Mouse (Mus musculus) embryonic facial prominence, embryonic 15.5 days (tissue): Measurements from ENCODE around the gene Cfap74. TPM values are rescaled to one million over a fixed set of nuclear protein-coding genes. Genes with fewer than 3 reads are reported as not detected.

Experiments
- ATAC-seq: fragments of 200-750 bp; cut with Nextera tagmentation; 2 replicates; pipeline ENCODE4 v1.8.0; 2017; ENCODE audit warnings: low read depth, moderate TSS enrichment; ENCODE audit not compliant: insufficient number of reproducible peaks, low FRiP score, low TSS enrichment
- H3K27ac ChIP-seq: fragments of 300-500 bp; sonication (generic); replicated peaks from 2 replicates; pipeline ENCODE4 v1.5.1; 2015; ENCODE audit warnings: mild to moderate bottlenecking, inconsistent platforms
- H3K27me3 ChIP-seq: fragments of 300-500 bp; sonication (generic); 2 replicates; pipeline ENCODE4 v1.6.1; 2015; ENCODE audit warnings: inconsistent platforms
- H3K36me3 ChIP-seq: fragments of 300-500 bp; sonication (generic); 2 replicates; pipeline ENCODE4 v1.6.1; 2015; ENCODE audit warnings: mild to moderate bottlenecking, inconsistent platforms
- H3K4me1 ChIP-seq: fragments of 300-500 bp; sonication (generic); 2 replicates; pipeline ENCODE4 v1.6.1; 2015; ENCODE audit warnings: inconsistent platforms
- H3K4me2 ChIP-seq: fragments of 300-500 bp; sonication (generic); replicated peaks from 2 replicates; pipeline ENCODE4 v1.6.1; 2015; ENCODE audit warnings: mild to moderate bottlenecking, inconsistent platforms
- H3K4me3 ChIP-seq: fragments of 300-500 bp; sonication (generic); replicated peaks from 2 replicates; pipeline ENCODE4 v1.5.1; 2015; ENCODE audit warnings: mild to moderate bottlenecking, inconsistent platforms
- H3K9ac ChIP-seq: fragments of 300-500 bp; sonication (generic); 2 replicates; pipeline ENCODE4 v1.6.1; 2015; ENCODE audit warnings: inconsistent platforms
- H3K9me3 ChIP-seq: fragments of 300-500 bp; sonication (generic); replicated peaks from 2 replicates; pipeline ENCODE4 v1.6.1; 2016; ENCODE audit warnings: inconsistent platforms
- WGBS: fragments of 180-500 bp; shearing (Covaris S2); methylation state at CpG from one replicate; pipeline ENCODE4 v1.1.7; 2015; 5-methylcytosine and 5-hydroxymethylcytosine counted together
- polyA plus RNA-seq: library from polyadenylated mRNA; unstranded; fragments of >200 nt; fragmentation: Nextera tagmentation; extraction: Ambion mirVana; gene quantifications from 2 replicates; pipeline ENCODE4 v1.2.1, GENCODE M21; 2015

Cfap74 gene
- polyA plus RNA-seq, 1 experiment from 2014 or later, result 4.9 TPM

DNA sequence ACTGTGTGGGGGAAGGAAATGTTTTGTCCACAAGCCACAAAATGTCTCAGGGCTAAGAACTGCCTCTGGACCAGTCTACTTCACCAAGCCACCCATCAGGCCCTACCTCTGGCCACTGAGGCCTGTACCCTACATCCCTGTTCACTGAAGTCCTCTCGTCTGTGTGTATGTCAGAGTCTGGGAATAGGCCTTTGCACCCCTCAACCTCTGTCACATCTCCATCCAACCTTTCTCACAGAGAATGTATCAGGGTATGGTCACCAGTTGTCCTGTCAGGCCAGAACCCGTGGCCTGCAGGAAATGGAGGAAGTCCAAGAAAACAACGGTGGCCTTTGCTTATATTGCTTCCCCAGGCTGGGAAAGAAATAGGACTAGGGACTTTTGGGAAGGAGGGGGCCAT is 76.5 kb downstream of the Cfap74 start:
- H3K36me3 ChIP-seq, result no peaks in the 10 kb centered on the region

DNA sequence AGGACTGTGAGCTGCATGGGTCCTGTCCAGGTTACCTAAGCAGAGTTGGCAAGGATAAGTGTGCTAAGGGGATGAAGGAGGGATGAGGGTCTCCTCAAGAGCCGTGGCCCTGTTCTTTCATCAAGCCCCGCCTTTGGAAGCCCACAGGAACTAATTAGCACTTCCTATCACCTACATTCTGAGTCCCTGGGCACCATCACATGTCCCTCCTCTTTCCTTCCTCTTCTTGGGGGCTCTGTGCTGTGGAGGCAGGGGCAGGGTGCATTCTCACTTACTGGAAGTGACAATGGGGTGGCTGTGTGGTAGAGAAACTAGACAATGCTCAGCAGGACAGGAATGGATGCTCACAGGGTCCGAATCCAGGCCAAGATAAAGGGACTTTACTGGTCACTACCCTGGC is 78.8 kb downstream of the Cfap74 start:
- no peak overlapping the region for H3K9ac ChIP-seq
- H3K36me3 ChIP-seq, result no peaks in the 10 kb centered on the region
- no peak for ATAC-seq
- peak overlapping the region; percentile 66; the same call in 1 of the 2 replicates for H3K27ac ChIP-seq
- no peak overlapping the region for H3K4me3 ChIP-seq
- H3K27me3 ChIP-seq, result no peaks in the 10 kb centered on the region
- H3K9me3 ChIP-seq, result no peaks in the 10 kb centered on the region
- H3K4me2 ChIP-seq, result no peak overlapping the region
- 30% methylated on average over 3 of the region's 3 CpGs for WGBS
- H3K4me1 ChIP-seq, result peaks cover 22% of the 10 kb centered on the region

More for the DNA sequence above, 76.5 kb downstream of the Cfap74 start:
- H3K9ac ChIP-seq, result no peak overlapping the region
- no peak overlapping the region for H3K4me2 ChIP-seq
- no peaks in the 10 kb centered on the region for H3K9me3 ChIP-seq
- H3K4me3 ChIP-seq, result no peak overlapping the region
- 67% methylated on average over 3 of the region's 3 CpGs for WGBS
- peaks cover 33% of the 10 kb centered on the region for H3K4me1 ChIP-seq
- H3K27me3 ChIP-seq, result no peaks in the 10 kb centered on the region
- ATAC-seq, result no peak
- no peak overlapping the region for H3K27ac ChIP-seq

DNA sequence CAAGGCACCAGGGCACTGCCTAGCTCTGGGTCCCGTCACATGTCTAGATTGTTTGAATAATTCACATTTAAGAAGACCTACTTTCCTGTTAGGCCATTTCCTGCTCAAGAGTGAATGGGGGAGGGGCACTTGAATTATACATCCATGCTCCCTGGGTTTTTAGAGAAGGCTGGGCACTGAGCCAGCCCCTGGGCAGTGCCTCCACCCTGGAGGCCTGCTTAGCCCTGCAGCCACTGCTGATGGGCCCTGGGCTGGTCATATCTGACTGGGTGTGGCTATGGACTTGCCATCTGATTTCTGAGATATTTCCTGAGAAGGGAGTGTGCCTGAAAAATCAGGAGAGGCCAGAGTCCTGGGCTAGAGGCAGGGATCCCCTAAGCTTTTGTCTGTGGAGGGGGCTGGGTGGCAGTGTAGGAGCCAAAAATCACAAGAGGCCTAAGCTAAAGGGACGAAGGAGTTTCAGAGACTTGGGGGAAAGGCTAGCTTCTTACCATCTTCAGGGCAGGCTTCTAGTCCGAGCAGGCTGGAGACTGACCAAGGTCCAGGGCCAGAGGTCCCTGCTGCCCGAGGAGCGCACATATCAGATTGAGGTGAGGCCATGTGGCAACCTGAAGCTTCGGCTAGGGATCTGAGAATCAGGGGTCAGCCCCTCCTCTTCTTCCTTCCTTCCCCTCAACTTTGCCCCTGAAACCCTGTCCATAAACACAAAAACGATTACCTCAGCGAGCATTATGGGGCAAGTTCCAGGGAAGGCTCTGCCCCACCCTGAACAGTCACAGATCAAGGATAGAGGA is 79.4 kb downstream of the Cfap74 start:
- no peak overlapping the region for H3K9ac ChIP-seq
- 65% methylated on average over 8 of the region's 8 CpGs for WGBS
- ATAC-seq, result 0 out of 2 replicates have a peak, but pooled peaks have one; percentile 21
- no peaks in the 10 kb centered on the region for H3K9me3 ChIP-seq
- no peaks in the 10 kb centered on the region for H3K36me3 ChIP-seq
- no peak overlapping the region for H3K4me3 ChIP-seq
- peaks cover 25% of the 10 kb centered on the region for H3K4me1 ChIP-seq
- no peaks in the 10 kb centered on the region for H3K27me3 ChIP-seq
- peak overlapping the region; percentile 66 for H3K27ac ChIP-seq
- no peak overlapping the region for H3K4me2 ChIP-seq

DNA sequence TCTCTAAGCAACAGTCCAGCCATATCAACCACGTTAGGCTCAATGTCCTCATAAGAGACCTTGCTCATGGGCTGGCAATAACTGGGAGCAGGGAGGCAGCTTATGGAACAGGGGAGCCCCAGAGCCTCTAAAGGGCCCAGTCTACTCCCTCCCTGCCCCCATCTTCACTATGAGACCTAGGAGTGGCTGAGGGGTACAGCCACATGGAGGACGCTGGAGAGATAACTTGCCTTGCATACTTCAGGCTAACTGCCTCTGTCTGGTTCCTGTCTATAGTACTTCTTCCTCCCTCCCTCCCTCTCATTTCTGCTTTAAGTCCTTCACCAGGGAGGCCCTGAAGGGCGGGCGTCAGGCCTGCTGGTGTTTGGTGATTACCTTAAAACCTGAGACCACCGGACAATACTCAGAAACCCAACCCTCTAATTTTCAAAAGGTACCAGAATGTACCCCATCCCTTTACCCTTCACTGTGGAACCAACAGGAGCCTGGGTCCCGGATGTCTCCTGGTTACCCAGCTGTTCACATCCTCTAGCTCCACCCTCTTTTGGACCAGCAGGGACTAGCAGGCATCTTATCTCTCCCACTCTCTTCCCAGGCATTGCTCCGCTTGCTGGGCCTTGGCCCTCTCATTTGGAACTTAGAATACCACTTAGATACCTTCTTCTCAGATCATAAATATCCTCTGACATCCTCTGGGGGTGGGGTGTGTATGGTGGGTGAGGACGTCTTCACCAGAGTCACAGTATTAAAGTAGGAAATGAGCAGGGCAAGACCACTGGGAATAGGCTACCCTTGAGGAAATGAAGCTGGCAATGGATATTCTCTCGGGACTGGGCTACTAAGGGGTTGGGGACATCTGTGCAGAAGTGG is 80.3 kb downstream of the Cfap74 start:
- WGBS, result 78% methylated on average over 9 of the region's 9 CpGs
- no peaks in the 10 kb centered on the region for H3K9me3 ChIP-seq
- no peak overlapping the region for H3K4me3 ChIP-seq
- ATAC-seq, result no peak
- no peak overlapping the region for H3K9ac ChIP-seq
- no peaks in the 10 kb centered on the region for H3K36me3 ChIP-seq
- H3K4me2 ChIP-seq, result no peak overlapping the region
- peaks cover 33% of the 10 kb centered on the region for H3K4me1 ChIP-seq
- H3K27ac ChIP-seq, result peak overlapping the region; percentile 66; the same call in 1 of the 2 replicates
- no peaks in the 10 kb centered on the region for H3K27me3 ChIP-seq

DNA sequence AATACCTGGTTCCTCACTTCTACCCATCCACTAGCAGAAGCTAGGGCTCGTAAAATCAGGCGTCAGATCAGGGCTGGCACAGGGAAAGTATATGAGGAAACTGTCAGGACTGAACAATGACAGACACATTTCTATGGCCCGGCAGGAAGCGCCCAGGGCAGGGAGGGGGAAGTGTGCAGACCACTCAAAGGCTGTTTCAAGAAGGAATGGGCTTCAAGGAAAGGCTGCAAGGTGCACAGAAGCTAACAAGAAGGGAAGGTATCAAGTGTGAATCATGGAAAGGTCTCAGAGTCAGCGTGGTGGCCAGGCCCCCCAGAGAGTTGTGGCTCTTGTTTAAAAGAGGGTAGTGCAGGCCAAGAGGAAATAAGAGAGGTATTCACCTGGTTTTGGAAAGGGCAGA is 81.5 kb downstream of the Cfap74 start:
- Histone ChIP-seq H3K9me3 (no peaks in the 10 kb centered on the region), H3K4me2 (peak overlapping the region; percentile 81), H3K36me3 (no peaks in the 10 kb centered on the region), H3K4me3 (peak overlapping the region; percentile 72), H3K4me1 (peaks cover 41% of the 10 kb centered on the region), H3K9ac (peak overlapping the region; percentile 91), H3K27me3 (no peaks in the 10 kb centered on the region), H3K27ac (peak overlapping the region; percentile 76)
- WGBS, result 23% methylated on average over 5 of the region's 5 CpGs
- no peak for ATAC-seq

DNA sequence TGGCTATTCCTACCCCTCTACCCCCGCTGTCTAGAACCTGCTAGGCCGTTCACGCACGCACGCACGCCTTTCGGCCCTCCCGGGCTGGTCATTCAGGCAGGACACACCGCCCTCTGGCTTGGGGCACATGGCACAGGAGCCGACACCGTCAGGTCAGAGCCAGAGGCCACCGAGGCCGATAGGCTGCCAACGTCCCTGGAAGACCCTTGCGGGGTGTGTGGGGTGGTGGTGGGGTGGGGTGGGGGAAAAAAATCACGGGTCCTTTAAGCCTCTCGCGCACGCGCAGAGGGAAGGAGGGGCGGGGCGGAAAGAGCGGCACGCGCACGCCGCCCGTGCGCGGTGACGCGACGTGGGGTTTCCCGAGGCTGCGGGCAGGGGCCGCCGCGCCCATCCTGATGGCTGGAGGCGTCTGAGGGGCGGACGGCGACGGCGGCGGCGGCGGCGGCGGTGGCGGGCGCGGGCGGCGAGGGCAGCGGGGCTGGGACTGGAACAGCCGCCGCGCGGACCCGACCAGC is 82.1 kb downstream of the Cfap74 start, which contains the start of gene Gnb1:
TSS of gene Gnb1 (plus strand) at position 372 of the 515 bp plus-strand sequence.
- H3K4me3 ChIP-seq, result peak within 1 kb of the TSS; percentile 72
- peak within 1 kb of the TSS; percentile 91 for H3K9ac ChIP-seq
- no peaks in the 10 kb centered on the region for H3K9me3 ChIP-seq
- H3K27me3 ChIP-seq, result no peaks in the 10 kb centered on the region
- peak within 1 kb of the TSS; percentile 89 for H3K27ac ChIP-seq
- peak; percentile 88 for ATAC-seq
- H3K36me3 ChIP-seq, result no peaks in the 10 kb centered on the region
- WGBS, result under 1% methylated on average over 55 of the region's 60 CpGs
- H3K4me1 ChIP-seq, result peaks cover 41% of the 10 kb centered on the region
- peak within 1 kb of the TSS; percentile 81 for H3K4me2 ChIP-seq

DNA sequence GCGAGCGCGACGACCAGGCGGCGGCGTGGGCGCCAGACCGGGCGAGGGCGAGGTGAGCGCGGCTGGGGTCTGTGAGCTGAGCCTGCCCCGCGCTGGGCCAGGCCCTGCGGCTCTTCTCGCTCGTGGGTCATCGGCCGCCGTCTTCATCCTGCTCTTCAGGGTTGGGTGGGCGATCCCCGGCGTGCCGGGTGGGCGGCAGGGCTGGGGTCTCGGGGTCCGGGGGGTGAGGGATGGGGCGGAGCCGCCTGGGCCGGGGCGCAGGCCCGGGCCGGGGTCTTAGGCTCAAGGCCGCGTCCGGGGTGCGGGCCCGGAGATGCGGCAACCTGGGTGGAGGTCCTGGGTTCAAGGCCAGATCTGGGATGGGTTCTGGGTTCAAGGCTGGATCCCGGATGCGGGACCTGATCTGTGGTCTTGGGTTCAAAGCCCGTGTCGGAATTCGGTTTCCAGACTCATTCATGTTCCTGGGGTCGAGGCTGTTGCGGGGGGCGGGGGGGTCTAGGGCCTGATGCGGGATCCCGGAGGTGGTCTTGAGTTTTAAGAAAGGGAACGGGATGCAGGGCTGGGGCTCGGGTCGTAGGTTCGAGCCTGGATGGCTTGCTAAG is 82.6 kb downstream of the Cfap74 start:
- WGBS, result under 1% methylated on average over 54 of the region's 54 CpGs
- Histone ChIP-seq H3K4me1 (peaks cover 41% of the 10 kb centered on the region), H3K36me3 (no peaks in the 10 kb centered on the region), H3K27me3 (no peaks in the 10 kb centered on the region), H3K27ac (peak overlapping the region; percentile 89), H3K9ac (peak overlapping the region; percentile 91), H3K4me3 (peak overlapping the region; percentile 72), H3K9me3 (no peaks in the 10 kb centered on the region), H3K4me2 (peak overlapping the region; percentile 81)
- peak; percentile 48 for ATAC-seq

DNA sequence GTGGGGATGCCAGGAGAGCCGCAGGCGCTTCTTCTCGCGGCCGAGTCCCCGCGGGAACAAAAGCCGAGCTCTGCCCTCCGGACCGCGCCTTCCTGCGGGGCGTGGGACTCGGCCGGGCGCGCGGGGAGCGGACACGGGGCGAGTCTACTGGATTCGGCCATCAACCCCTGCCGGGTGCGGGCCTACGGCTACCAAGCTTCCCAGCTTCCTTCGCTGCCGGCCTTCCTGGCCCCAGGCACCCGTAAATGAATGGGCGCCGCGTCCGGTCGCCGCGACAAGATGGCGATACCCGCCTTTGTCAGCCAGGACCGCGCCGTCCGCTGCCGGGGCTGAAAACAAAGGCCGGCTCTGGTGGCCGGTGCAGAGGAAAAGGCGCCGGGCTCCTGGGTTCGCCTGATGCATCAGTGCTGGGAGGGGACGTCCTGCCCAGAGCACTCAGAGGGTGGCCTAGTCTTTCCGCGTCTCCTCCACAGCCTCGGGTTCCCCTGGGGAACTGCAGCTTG is 83.2 kb downstream of the Cfap74 start:
- H3K9ac ChIP-seq, result peak overlapping the region; percentile 91
- ATAC-seq, result no peak
- H3K4me2 ChIP-seq, result peak overlapping the region; percentile 81
- WGBS, result 0% methylated on average over 51 of the region's 51 CpGs
- no peaks in the 10 kb centered on the region for H3K36me3 ChIP-seq
- H3K27me3 ChIP-seq, result no peaks in the 10 kb centered on the region
- H3K4me1 ChIP-seq, result peaks cover 41% of the 10 kb centered on the region
- H3K4me3 ChIP-seq, result peak overlapping the region; percentile 72
- peak overlapping the region; percentile 89 for H3K27ac ChIP-seq
- H3K9me3 ChIP-seq, result no peaks in the 10 kb centered on the region

DNA sequence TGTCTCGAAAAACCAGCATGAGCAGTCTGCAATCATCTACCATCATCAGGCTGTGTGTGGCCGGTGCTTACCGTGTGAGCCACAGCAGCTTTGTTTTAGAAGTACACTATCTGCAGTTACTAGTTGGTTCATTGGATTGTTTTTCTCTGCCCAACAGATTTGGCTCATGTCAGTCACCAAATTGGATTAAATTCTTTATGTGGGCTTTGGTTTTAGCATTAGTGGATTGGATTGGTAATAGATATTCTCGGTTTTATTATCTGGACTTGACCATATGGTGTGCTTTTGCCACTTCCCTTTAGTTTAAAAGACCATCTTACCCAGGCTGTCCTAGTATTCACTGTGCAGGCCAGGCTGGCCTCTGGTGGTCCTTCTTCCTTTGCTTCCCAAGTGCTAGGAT is 85.9 kb downstream of the Cfap74 start:
- peaks cover 26% of the 10 kb centered on the region for H3K4me1 ChIP-seq
- no peak overlapping the region for H3K4me2 ChIP-seq
- H3K27me3 ChIP-seq, result no peaks in the 10 kb centered on the region
- no peak overlapping the region for H3K4me3 ChIP-seq
- H3K27ac ChIP-seq, result no peak overlapping the region
- H3K9ac ChIP-seq, result no peak overlapping the region
- WGBS, result 56% methylated on average over 4 of the region's 4 CpGs
- no peak for ATAC-seq
- no peaks in the 10 kb centered on the region for H3K36me3 ChIP-seq
- H3K9me3 ChIP-seq, result no peaks in the 10 kb centered on the region

DNA sequence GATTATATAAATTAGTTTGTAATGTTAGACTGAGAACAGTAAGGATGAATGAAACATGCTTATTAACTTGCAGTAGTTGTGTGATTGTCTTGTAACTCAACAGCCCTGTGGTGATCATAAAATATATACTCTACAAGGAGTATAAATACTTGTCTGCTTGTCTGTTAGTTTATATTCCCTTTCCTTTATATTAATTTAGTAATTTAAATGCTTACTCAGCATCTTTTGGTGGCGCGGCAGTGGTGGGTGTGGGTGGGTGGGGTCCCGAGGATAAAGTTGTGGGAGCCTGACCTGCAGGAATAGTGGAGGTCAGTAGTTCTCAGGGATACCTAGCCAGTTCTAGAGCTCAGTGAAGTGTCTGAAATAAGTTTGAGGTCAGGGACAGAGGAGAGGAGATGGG is 89.0 kb downstream of the Cfap74 start:
- H3K4me1 ChIP-seq, result peaks cover 19% of the 10 kb centered on the region
- H3K27me3 ChIP-seq, result no peaks in the 10 kb centered on the region
- no peaks in the 10 kb centered on the region for H3K36me3 ChIP-seq
- no peak for ATAC-seq
- no peak overlapping the region for H3K9ac ChIP-seq
- WGBS, result 76% methylated on average over 3 of the region's 3 CpGs
- H3K4me2 ChIP-seq, result no peak overlapping the region
- no peak overlapping the region for H3K4me3 ChIP-seq
- H3K9me3 ChIP-seq, result no peaks in the 10 kb centered on the region
- H3K27ac ChIP-seq, result no peak overlapping the region
